Mouse (Mus musculus) hindbrain, embryonic 14.5 days (tissue): ENCODE data around the gene Evi5. TPM values are rescaled to one million over a fixed set of nuclear protein-coding genes. Genes with fewer than 3 reads are reported as not detected.

Experiments
- ATAC-seq: fragments of 200-750 bp; cut with Nextera tagmentation; 2 replicates; pipeline ENCODE4 v1.8.0; 2017; ENCODE audit warnings: moderate number of reproducible peaks, mild to moderate bottlenecking, moderate TSS enrichment, moderate library complexity; ENCODE audit not compliant: low FRiP score
- DNase-seq: peaks from one replicate; pipeline ENCODE4 v3.0.0-alpha.2; 2015; ENCODE audit warnings: low spot score
- H3K27ac ChIP-seq: fragments of 300-500 bp; sonication (generic); 2 replicates; pipeline ENCODE4 v1.5.1; 2014; ENCODE audit warnings: mild to moderate bottlenecking, moderate library complexity
- H3K27me3 ChIP-seq: fragments of 300-500 bp; sonication (generic); 2 replicates; pipeline ENCODE4 v1.6.1; 2014; ENCODE audit warnings: mild to moderate bottlenecking, low read length, mixed read lengths; ENCODE audit not compliant: control insufficient read depth, insufficient read depth
- H3K36me3 ChIP-seq: fragments of 300-500 bp; sonication (generic); replicated peaks from 2 replicates; pipeline ENCODE4 v1.6.1; 2014; ENCODE audit not compliant: control insufficient read depth, insufficient read depth
- H3K4me1 ChIP-seq: fragments of 300-500 bp; sonication (generic); replicated peaks from 2 replicates; pipeline ENCODE4 v1.6.1; 2014; ENCODE audit warnings: antibody characterized with exemption, low read length, mixed read lengths; ENCODE audit not compliant: control insufficient read depth, insufficient read depth
- H3K4me2 ChIP-seq: fragments of 300-500 bp; sonication (generic); replicated peaks from 2 replicates; pipeline ENCODE4 v1.6.1; 2014; ENCODE audit warnings: mild to moderate bottlenecking, moderate library complexity
- H3K4me3 ChIP-seq: fragments of 300-500 bp; sonication (generic); replicated peaks from 2 replicates; pipeline ENCODE4 v1.5.1; 2014; ENCODE audit warnings: mild to moderate bottlenecking, low read length
- H3K9ac ChIP-seq: fragments of 300-500 bp; sonication (generic); 2 replicates; pipeline ENCODE4 v1.6.1; 2014
- H3K9me3 ChIP-seq: fragments of 300-500 bp; sonication (generic); 2 replicates; pipeline ENCODE4 v1.6.1; 2016; ENCODE audit warnings: low read length; ENCODE audit not compliant: control insufficient read depth
- WGBS: fragments of 180-500 bp; shearing (Covaris S2); extraction: QIAGEN DNeasy Blood & Tissue Kit; methylation state at CpG from one replicate; pipeline ENCODE4 v1.1.7; 2014; 5-methylcytosine and 5-hydroxymethylcytosine counted together
- polyA plus RNA-seq: library from polyadenylated mRNA; unstranded; fragments of >200 nt; fragmentation: Nextera tagmentation; extraction: Ambion mirVana; gene quantifications from 2 replicates; pipeline ENCODE4 v1.2.1, GENCODE M21; 2014

The Evi5 gene
- polyA plus RNA-seq, 1 experiment from 2014 or later = 53.3 TPM

DNA sequence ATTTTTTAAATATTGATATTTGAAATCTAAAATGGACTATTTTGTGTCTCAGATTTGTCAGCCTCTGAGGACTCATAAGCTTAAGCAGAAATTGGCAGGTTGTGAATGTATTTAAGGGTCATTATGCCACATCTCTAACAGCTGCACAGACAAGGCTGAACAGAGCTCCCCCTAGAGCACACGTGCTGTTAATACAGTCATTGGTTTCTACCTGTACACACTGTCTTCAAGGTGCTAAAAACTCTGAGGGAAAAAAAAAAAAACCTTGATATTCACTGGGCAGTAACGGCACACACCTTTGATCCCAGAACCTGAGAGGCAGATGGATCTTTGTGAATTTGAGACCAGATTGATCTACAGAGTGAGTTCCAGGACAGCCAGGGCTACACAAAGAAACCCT is 15.9 kb downstream of the Evi5 start:
- DNase-seq (no peak), ATAC-seq (no peak)
- 46% methylated on average over 2 of the region's 2 CpGs for WGBS
- peaks cover 8% of the 10 kb centered on the region; the same call in 1 of the 2 replicates for H3K4me1 ChIP-seq
- no peak overlapping the region for H3K9ac ChIP-seq
- no peaks in the 10 kb centered on the region for H3K36me3 ChIP-seq
- no peak overlapping the region for H3K27ac ChIP-seq
- no peaks in the 10 kb centered on the region for H3K27me3 ChIP-seq
- H3K4me3 ChIP-seq = no peak overlapping the region
- no peak overlapping the region for H3K4me2 ChIP-seq
- H3K9me3 ChIP-seq = no peaks in the 10 kb centered on the region

DNA sequence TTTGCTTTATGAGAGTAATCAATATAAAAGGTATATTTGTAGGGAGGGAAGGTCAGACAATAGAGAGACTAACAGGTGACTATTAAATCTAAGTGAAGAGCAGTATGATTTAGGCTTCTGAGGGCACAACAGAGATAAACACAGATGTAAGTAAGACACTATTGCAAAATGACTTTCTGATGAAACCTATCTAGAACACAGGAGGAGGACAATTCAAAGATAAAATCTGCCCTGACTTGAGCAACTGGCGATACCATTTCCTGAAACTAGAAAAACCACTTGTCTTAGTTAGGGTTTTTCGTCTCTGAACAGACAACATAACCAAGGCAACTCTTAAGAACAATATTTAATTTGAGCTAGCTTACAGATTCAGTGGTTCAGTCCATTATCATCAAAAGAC is 19.4 kb downstream of the Evi5 start:
- Histone ChIP-seq H3K4me3 (no peak overlapping the region), H3K9ac (no peak overlapping the region), H3K36me3 (no peaks in the 10 kb centered on the region), H3K27ac (no peak overlapping the region), H3K27me3 (no peaks in the 10 kb centered on the region), H3K4me1 (peaks cover 10% of the 10 kb centered on the region; the same call in 1 of the 2 replicates), H3K9me3 (no peaks in the 10 kb centered on the region), H3K4me2 (no peak overlapping the region)
- 96% methylated on average over 2 of the region's 2 CpGs for WGBS
- DNase-seq (no peak), ATAC-seq (no peak)

DNA sequence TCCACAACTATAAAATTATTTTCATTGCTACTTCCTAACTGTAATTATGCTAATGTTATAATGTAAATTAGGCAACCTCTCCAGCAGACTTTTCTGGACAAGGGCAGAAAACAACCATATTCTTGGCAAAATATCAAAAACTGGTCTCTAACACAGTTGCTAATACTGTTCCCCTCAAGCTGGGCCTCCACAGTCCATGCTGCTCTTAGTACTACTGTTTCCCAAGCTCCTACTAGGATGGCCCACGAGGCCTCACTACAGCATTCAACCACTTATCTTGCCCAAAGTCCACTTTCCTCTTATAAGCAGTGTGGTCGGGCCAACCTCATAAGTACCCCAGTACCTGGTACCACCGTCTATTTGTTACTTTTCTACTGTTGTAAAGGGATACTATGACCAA is 20.4 kb downstream of the Evi5 start:
- Histone ChIP-seq H3K9me3 (no peaks in the 10 kb centered on the region; the same call in 1 of the 2 replicates), H3K4me3 (no peak overlapping the region), H3K36me3 (no peaks in the 10 kb centered on the region), H3K27ac (no peak overlapping the region), H3K4me1 (peaks cover 10% of the 10 kb centered on the region; the same call in 1 of the 2 replicates), H3K9ac (no peak overlapping the region), H3K27me3 (no peaks in the 10 kb centered on the region), H3K4me2 (no peak overlapping the region)
- WGBS = 83% methylated on average over 3 of the region's 3 CpGs
- ATAC-seq (no peak), DNase-seq (no peak)

DNA sequence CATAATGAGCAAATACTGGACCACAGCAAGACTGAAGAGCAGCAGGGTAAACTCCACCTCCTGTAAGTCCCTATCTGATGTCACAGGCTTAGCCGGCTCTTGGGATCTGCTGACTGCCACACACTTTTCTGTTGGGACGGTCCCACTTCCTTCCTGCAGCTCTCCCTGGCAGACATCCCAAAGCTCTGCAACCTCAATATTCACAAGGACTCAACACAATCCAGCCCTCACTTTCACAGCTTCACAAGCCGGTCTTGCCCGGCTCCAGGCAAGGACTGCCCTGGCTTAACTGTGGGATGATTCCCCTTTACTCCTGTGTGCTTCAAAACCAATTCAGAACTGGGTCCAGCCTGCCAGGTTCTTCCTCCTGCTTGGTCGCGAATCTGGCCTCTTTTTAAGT is 21.1 kb downstream of the Evi5 start:
- ATAC-seq = no peak
- Histone ChIP-seq H3K9me3 (no peaks in the 10 kb centered on the region; the same call in 1 of the 2 replicates), H3K4me3 (no peak overlapping the region), H3K9ac (no peak overlapping the region), H3K27me3 (no peaks in the 10 kb centered on the region), H3K4me1 (peaks cover 10% of the 10 kb centered on the region; the same call in 1 of the 2 replicates), H3K4me2 (no peak overlapping the region), H3K27ac (no peak overlapping the region; the same call in 1 of the 2 replicates), H3K36me3 (no peaks in the 10 kb centered on the region)
- DNase-seq = no peak
- WGBS = 33% methylated on average over 6 of the region's 6 CpGs

DNA sequence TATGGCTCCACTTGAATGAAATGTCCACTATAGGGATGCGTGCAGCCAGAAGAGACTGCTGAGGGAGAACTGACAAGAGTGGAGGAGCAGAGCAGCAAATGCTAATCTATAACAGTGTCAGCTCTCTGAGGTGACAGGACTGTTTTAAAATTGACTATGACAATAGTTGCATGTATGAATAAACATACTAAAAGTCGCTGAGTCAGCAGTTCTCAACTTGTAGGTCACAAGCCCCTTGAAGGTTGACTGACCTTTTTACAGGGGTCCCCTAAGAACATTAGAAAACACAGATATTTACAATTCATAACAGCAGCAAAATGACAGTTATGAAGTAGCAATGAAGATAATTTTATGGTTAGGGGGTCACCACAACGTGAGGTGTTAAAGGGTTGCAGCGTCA is 25.9 kb downstream of the Evi5 start:
- no peak overlapping the region for H3K27ac ChIP-seq
- DNase-seq (no peak), ATAC-seq (no peak)
- H3K9me3 ChIP-seq = no peaks in the 10 kb centered on the region; the same call in 1 of the 2 replicates
- H3K4me2 ChIP-seq = no peak overlapping the region
- no peak overlapping the region for H3K4me3 ChIP-seq
- no peaks in the 10 kb centered on the region for H3K36me3 ChIP-seq
- no peak overlapping the region for H3K9ac ChIP-seq
- no peaks in the 10 kb centered on the region for H3K27me3 ChIP-seq
- peaks cover 2% of the 10 kb centered on the region; the same call in 1 of the 2 replicates for H3K4me1 ChIP-seq
- WGBS = 90% methylated on average over 4 of the region's 4 CpGs

DNA sequence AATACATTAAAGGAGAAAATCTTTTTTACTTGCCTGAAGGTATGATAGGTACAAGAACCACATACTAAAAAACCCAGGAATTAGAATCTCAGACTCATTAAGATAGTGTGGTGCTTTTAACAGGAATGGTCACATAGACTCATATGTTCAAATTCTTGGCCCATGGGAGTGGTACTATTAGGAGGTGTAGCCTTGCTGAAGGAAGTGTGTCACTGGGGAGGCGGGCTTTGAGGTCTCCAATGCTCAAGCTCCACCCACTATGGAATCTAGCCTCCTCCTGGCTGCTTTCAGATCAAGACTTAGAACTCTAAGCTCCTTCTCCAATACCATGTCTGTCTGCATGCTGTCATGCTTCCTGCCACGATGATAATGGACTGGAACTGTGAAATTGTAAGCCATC is 27.1 kb downstream of the Evi5 start:
- Histone ChIP-seq H3K4me3 (no peak overlapping the region), H3K9me3 (no peaks in the 10 kb centered on the region; the same call in 1 of the 2 replicates), H3K27me3 (no peaks in the 10 kb centered on the region), H3K9ac (no peak overlapping the region), H3K4me1 (no peaks in the 10 kb centered on the region), H3K27ac (no peak overlapping the region), H3K4me2 (no peak overlapping the region), H3K36me3 (no peaks in the 10 kb centered on the region)
- ATAC-seq = no peak
- WGBS = 78% methylated on average over 2 of the region's 2 CpGs
- no peak for DNase-seq

DNA sequence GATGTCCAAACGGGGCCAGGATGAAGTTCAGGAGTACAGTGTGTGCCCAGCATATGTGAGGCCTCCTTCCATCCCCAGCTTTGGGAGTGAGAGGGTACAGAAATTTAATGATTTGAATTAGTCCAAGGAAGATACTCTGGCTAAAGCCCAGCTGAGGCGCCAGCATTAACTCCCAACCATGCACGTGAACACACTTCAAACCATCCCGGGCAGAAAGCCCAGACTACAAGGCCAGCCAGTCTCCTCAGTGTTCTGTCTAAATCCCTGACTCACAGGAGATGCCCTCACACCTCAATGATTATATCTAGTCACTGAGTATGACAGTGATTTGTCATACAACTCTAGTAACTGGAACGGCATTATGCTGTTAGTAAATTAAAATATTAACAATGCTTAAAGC is 27.6 kb downstream of the Evi5 start:
- no peak overlapping the region for H3K27ac ChIP-seq
- DNase-seq (no peak), ATAC-seq (no peak)
- no peaks in the 10 kb centered on the region for H3K4me1 ChIP-seq
- WGBS = 74% methylated on average over 5 of the region's 5 CpGs
- H3K4me3 ChIP-seq = no peak overlapping the region
- no peak overlapping the region for H3K4me2 ChIP-seq
- H3K9me3 ChIP-seq = no peaks in the 10 kb centered on the region; the same call in 1 of the 2 replicates
- H3K27me3 ChIP-seq = no peaks in the 10 kb centered on the region
- no peak overlapping the region for H3K9ac ChIP-seq
- H3K36me3 ChIP-seq = no peaks in the 10 kb centered on the region

DNA sequence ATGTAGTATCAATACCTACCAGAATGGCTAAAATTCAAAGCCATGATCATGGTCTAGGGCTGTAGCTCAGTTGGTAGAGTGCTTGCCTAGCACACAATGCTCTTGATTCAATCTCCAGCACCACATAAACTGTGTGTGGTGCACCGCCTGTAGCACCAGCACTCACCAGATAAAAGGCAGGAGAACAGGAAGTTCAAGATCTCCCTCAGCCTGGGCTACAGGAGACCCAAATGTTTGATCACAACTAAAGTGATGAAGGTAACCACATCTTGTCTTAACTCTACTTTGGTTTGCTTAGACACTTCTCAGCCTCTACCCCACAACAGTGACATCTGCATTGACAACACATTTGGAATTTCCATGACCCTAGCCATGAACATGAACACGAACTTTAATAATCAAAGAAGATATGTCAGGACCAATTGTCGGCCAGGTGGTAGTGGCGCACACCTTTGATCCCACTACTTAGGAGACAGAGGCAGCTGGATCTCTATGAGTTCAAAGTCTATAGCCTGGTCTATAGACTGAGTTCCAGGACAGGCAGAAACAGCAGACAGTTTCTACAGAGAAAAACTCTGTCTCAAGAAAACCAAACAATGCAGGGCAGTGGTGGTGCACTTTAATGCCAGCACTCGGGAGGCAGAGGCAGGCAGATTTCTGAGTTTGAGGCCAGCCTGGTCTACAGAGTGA is 34.2 kb downstream of the Evi5 start:
- Histone ChIP-seq H3K4me2 (no peak overlapping the region), H3K9ac (no peak overlapping the region), H3K4me1 (no peaks in the 10 kb centered on the region), H3K27me3 (no peaks in the 10 kb centered on the region), H3K4me3 (no peak overlapping the region), H3K27ac (no peak overlapping the region), H3K9me3 (no peaks in the 10 kb centered on the region), H3K36me3 (peaks cover 13% of the 10 kb centered on the region)
- WGBS = 96% methylated on average over 5 of the region's 5 CpGs
- DNase-seq (no peak), ATAC-seq (no peak)

DNA sequence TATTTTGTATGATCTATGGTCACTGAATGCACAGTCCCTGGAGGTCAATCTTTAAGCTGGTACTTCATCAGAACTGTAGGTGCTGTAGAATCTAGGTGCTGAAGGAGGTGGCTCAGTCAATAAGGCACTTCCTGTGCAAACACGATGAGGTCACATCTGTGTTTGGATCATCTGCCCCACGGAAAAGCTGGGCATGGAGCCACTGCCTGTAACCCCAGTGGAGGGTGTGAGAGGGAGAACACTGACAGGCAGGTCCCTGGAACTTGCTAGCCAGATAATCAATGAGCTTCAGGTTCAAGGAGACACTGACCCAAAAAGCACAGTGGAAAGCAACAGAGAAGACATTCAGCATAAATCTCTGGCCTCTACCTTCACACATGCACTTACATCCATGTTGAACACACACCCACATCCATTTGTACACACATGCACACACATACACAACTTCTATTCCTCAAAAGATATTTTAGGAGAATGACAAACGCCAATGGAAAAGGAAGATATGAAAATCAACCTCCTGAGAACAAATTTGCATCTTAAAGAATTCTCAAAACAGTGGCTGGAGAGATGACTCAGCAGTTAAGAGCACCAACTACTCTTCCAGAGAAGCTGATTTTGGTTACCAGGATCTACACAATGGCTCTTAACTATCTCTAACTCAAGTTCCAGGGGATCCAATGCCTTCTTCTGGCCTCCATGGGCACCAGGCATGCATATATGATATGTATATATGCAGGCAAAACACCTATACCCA is 35.8 kb downstream of the Evi5 start:
- DNase-seq = no peak
- H3K27me3 ChIP-seq = no peaks in the 10 kb centered on the region
- H3K9ac ChIP-seq = no peak overlapping the region
- no peak overlapping the region for H3K4me2 ChIP-seq
- H3K27ac ChIP-seq = no peak overlapping the region
- H3K36me3 ChIP-seq = peaks cover 13% of the 10 kb centered on the region
- no peak overlapping the region for H3K4me3 ChIP-seq
- no peaks in the 10 kb centered on the region for H3K9me3 ChIP-seq
- no peaks in the 10 kb centered on the region for H3K4me1 ChIP-seq
- WGBS = 69% methylated on average over 3 of the region's 3 CpGs
- ATAC-seq = no peak
